Mouse (Mus musculus) lung, postnatal 14 days (tissue): ENCODE data around the gene Rgp1.
A peak's percentile ranks its signal among the peaks of the same experiment; 100 is the strongest.
"Not testable (repeated sequence)": the region's sequence is repeated elsewhere in the genome, so short reads cannot be mapped to it uniquely, and the experiment has no call there.

Experiments
- DNase-seq: peaks from one replicate; pipeline ENCODE4 v3.0.0; 2021

Gene Rgp1

DNA sequence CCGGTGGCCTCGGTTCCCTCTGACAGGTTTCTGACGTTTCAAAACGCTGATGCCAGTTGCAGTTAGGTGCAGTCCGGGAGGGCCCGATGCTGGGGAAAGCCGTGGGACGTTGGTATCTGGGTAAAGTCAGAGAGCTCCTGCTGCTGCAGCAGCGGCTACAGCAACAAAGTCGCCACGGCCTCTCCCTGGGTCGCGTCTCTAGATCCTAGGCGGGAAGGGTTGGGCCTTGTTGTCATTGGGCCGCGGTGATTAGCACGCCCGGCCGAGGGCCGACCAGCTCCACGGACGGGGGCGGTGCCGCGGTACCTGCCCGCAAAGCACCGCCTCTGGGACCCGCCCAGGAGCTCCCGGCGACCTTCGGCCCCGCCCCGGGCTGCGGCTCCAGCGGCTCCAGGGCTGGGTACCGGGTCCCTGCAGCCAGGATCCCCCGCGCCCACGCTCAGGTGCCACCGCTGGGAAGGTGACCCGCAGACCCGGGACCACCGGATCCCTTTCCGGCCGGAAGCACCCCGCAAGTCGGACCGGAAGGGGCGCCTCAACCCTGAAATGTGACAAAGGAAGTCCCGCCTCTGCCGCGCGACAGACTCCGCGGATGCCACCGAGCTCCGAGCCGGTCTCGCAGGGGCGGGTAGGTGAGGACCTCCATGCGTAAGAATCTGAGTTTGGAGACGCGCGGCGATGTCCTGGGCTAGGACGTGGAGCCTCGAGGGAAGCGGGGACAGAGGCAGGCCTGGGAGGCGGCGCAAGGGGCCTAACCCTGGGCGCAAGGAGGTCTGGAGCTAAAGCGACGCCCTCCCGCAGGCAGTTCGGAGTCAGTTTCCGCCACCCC, at the start of gene Rgp1, which contains the start of gene Gba2:
Gene Rgp1 (plus strand): TSS at position 340 of the 829 bp plus-strand sequence.
Gene Gba2 (minus strand): TSS at position 498 of the 829 bp plus-strand sequence.
- peak; percentile 88 for DNase-seq

DNA sequence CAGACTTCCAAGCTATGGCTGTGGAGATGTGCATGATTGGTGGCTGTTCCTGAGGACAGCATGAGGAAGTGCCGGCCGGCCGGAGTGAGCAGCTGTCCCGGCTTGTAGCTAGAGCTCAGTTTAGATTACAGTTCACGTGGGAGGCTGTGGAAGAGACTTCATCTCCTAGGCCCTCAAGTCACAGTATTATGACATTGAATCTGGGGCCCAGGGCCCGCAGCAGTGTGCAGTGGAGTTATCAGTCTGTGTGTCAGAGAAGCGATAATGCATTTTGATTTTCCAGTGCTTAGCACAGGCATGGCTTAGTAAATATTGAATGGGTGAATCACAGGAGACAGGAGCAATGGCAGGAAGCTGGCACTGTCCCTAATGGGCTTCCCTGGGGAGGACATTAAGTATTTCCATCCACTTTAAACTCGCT, 48.4 kb upstream of the Rgp1 start:
- DNase-seq = no peak

- DNase-seq = peak; percentile 85
Observed at GRCm38 (mm10) chr4:43530581-43530980, 47.9 kb upstream of the Rgp1 start.

- no peak for DNase-seq
Observed at GRCm38 (mm10) chr4:43533270-43533669, 45.2 kb upstream of the Rgp1 start.

DNA sequence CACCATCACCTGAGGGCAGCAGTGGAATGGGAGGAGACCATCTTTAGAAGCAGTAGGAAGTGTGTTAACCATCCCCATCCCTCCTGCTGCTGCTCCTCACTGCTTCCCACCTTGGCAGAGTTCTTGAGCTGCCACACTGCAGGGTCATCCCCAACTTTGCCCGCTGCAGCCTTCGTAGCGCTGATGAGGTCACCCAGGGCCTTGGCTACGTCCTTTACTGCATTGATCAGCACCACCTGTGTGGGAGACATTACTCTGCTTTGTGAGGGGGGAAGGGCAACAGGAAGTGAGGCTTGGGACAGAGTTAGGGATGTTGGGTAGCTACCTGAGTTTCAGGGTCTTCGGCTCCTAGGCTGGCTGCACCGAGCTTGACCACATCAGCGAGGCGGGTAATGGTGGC, 42.9 kb upstream of the Rgp1 start:
- DNase-seq = no peak

DNA sequence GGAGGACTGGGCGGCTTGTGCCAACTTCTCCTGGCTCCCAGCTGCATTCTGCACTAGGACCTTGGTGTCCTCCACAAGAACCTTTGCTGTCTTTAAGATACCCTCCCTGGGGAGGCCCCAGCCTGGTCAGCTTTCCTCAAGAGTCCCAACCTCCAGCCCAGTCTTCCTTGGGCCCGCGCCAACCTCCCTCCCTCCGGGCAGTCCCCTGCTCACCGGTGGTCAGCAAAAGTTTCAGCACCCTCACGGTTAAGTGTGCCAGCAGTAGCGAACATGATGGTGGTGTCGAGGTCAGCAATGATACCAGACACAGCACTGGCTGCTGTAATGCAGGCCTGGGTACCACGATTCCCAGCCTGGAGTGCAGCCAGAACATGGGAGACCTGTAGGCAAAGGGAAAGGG, 42.5 kb upstream of the Rgp1 start:
- no peak for DNase-seq

DNA sequence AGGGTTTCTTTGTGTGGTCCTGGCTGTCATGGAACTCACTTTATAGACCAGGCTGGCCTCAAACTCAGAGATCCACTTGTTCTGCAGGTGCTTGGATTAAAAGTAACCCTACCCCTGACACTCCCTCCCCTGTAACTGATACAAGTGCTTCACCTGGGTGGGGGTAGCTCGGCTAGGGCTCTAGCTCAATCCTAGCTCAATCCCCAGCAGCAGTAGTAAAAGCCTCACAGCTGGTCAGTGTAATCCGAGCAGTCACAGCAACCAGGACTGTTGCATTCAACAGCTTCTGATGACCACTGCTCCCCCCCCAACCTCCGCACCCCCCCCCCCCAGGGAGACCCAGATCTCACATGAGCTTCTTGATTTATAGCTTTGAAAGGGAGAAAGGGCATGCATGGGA, 36.5 kb upstream of the Rgp1 start:
- no peak for DNase-seq

DNA sequence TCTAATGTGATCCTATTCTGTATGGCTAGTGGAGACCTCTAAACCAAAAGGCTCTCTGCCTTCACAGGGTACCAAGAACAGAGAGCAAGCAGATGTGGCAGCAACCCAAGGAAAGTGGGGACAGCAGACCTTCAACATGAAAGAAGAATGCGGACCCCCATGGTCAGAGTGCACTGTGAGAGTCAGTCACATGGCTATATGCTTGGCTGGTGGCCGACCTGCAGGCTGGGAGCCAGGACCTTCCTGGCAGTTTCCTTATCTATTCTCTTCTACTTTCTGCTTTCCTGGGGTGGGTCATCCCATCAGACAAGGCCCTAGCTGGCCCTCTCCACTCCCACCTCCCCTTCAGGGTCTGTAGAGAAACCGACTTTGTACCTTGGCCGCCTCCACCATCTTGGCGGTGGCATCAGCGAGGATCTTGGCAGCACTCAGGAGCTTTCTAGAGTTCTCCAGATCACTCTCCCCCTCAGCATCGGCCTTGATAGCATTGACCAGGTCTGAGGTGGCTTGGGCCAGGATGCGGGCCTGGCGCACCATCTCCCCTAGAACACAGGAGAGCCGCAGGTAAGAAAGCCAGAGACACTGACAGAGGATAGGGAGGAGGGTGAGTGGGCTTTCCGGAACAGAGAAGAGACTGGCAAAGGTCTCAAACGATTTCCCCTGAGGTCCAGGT, 32.0 kb upstream of the Rgp1 start:
- DNase-seq = no peak

- no peak for DNase-seq
Observed at GRCm38 (mm10) chr4:43547160-43547559, 31.4 kb upstream of the Rgp1 start.

DNA sequence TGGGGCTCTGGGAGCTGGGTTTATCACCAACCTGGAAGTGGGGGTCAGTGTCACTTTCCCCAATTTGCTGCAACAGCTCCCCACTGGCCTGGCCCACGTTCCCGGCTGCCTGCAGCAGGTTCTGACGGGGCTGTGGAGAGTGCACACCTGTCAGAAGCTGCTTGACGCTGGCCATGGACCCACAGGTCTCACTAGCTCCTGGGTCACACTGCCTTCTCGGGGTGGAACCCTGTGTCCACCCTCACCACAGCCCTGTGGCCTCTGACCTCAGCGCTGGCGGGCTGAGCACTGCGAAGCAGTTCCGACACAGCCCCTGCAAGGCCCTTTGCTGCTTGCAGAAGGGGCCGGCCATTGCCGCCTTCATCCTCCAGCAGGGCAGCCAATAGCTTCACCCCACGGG, 29.5 kb upstream of the Rgp1 start:
- no peak for DNase-seq

- DNase-seq = not testable (repeated sequence)
Observed at GRCm38 (mm10) chr4:43551854-43552253, 26.7 kb upstream of the Rgp1 start.

GRCm38 (mm10) chr4:43552437-43552836, 26.1 kb upstream of the Rgp1 start:
- DNase-seq = no peak

- DNase-seq = no peak
Observed at GRCm38 (mm10) chr4:43553891-43554290, 24.6 kb upstream of the Rgp1 start.

DNA sequence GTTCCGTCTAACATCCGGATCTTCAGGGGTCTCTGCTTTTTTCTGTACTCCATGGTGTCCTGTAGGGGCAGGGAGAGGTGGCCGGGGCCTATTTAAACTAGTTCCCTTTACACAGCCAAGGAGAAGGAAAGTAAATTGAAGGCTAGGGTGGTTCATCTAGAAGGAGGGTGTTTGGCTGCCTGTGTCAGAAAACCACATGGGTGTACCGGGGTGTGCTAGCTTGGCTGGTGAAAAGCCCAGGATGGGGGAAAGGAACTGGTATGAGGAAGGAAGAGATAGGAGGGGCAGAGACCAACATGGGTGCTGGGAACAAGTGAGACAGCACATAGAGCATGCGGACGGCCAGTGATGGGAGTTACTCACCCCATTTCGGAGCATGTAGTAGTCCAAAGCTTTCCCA, 22.6 kb upstream of the Rgp1 start:
- DNase-seq = no peak

DNA sequence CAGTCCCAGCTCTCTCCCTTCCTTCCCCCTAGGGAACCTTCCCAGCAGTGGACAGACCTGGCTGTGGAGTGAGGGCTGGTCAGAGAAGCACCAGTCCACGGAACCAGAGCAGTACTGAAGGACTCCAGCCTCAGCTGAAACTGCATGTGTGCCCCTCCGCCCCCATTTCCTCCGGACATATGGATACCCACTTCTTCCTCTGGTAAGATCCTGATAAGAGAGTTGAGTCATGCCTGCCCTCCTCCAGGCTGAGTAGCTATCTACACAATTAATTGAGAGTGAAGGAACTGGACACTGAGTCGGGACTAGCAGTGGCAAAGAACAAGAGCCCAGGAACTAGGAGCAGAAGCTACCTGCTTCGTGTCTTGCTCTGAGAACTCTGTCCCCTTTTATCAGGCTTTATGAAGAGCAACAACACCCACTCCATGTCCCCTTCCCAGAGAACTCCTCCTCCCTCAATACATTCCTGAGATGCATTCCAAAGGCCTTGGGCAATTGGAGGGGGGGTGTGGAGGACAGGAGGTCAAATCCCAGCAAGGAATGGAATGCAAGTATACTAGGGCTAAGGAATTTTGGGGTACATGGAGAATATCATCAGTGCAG, 20.4 kb upstream of the Rgp1 start:
- DNase-seq = peak; percentile 56

DNA sequence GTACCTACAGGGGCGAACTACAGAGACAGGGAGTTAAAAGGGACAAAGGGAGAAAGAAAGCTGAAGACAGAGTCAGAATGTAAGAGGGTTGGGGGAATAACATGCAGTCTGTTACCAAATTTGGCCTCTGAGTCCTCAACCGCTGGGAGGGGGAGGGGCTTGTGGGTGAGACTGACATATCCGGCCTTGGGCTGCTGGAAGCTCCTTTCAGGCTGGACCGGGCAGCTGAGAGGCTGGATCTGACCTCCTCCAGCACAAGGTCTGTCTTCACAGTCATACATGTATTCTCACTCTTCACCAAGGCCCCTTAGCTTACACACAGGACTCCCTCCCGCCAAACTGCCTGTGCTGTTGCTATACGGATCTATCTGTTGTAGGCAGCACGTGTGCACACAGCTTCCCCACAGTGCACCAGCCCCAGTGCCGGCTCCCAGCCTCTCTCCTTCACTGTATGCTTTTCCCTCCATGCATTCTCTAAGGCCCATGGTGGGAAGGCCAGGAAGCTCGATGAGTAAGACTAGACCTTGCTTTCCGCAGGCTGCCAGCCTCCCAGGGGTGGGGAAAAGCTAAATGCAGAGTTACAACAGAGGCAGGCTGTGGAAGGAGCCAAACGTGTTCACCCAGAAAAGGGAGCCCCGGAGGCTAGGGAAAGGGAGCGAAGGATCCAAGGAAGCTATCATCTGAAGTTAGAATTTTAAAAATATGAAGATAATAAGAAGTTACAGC, 19.7 kb upstream of the Rgp1 start:
- peak; percentile 82 for DNase-seq

DNA sequence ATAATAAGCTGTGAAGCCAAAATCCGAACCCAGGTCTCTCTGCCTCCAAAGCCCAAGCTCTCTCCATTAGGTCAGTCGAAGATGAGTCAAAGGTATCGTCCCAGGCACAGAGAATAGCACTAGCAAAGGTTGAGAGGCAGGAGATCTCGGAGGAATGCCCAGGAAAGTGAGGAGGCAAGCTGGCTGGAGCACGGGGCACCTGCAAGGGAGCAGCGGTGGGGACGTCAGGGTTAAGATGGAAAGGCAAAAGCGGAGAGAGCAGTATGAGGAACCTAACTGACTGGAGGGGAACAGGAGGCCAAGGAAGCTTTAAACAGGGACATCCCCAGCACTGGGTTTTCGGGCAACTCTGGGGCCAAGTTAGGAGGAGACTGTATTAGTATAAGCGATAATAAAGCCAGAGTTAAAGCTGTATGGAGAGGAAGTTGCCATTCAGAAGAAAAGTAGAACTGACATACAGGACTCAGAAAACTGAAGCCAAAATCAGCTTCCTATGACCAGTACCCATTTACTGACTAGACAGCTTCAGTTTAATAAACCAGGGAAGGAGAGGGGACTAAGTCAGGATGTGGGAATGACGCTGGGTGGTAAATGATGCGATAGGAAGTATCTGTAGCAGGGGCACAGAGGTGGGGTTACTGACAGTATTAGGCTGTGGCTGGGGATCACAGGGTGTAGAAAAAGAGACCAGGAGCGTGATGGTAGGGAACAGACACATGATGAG, 18.8 kb upstream of the Rgp1 start:
- DNase-seq = no peak

DNA sequence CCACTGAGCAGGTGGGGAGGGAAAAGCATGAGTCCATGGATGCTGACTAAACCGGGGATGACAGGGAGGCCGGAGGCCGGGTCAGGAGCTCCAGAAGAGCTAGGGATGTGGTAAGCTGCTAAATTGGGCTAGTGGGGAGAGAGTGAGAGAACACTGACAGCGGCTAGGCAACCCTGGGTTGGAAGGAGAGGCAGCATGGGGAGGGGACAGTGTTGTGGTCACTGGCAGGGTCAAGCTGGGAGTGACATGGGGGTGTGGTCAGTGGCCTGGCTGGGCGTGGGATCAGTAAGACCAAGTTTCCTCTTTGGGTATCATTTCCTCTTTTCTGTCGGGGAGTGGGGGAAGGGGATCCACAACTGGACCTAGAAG, 18.3 kb upstream of the Rgp1 start:
- peak; percentile 67 for DNase-seq

- DNase-seq = no peak
Observed at GRCm38 (mm10) chr4:43560976-43561375, 17.5 kb upstream of the Rgp1 start.

GRCm38 (mm10) chr4:43561436-43561996, 17.0 kb upstream of the Rgp1 start:
- no peak for DNase-seq

DNA sequence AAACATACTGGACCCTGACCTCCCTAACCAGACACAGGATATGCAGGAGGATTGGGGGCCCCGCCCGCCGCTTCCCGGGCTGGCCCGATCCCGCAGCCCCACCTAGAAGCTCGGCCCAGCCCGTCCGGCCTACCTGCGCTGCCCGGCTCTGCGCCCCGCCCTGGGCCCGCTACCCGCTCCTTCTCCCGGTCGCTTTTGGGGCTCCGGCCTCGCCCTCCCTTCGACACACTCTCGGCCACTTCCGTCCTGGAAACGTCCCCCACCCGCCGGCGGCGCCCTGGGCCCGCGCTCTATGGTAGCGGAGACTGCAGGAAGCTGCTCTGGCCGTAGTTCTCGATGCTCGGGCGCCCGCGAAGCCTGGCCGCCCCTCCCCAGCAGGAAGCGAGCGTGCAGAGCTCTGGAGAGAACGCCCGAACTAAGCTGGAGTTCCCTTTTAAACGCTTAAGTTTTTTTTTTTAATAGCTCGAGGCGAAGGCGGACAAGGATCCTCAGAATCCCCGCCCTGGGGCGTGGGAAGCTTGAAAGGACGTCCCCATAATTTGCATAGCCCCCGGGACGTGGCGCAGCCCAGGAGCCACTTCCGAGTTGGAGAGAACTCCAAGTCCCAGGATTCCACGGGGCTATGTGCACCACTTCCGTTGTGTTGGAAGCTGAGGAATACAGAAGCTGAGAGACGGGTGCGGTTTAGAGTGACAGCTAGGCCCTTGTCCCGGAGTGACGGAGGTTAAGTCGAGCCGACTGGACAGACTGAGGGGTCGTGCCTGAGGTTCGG, 16.3 kb upstream of the Rgp1 start, which contains the start of the genes Creb3 and Tln1:
Gene Creb3 (plus strand): TSS at position 336 of the 772 bp plus-strand sequence.
Gene Tln1 (minus strand): TSS at position 695 of the 772 bp plus-strand sequence.
- DNase-seq = peak; percentile 93
